Mouse (Mus musculus) myocyte (in vitro differentiated cells): Measurements from ENCODE around the gene Nudt21. TPM values are rescaled to one million over a fixed set of nuclear protein-coding genes. Genes with fewer than 3 reads are reported as not detected.

Experiments used
- H3K27me3 ChIP-seq: one replicate; pipeline ENCODE4 v1.6.1; 2011; ENCODE audit not compliant: control insufficient read depth, insufficient read depth, insufficient read length
- H3K36me3 ChIP-seq: one replicate; pipeline ENCODE4 v1.6.1; 2011; ENCODE audit not compliant: control insufficient read depth, insufficient read depth
- H3K4me2 ChIP-seq: one replicate; pipeline ENCODE4 v1.6.1; 2011; ENCODE audit warnings: low read depth, control low read depth
- H3K4me3 ChIP-seq: one replicate; pipeline ENCODE4 v1.5.1; 2011; ENCODE audit warnings: mild to moderate bottlenecking, control low read depth, moderate library complexity
- H3K79me2 ChIP-seq: one replicate; pipeline ENCODE4 v1.6.1; 2011; ENCODE audit not compliant: control insufficient read depth, insufficient read depth
- H3ac ChIP-seq: one replicate; pipeline ENCODE4 v1.6.1; 2011; ENCODE audit not compliant: control insufficient read depth, insufficient read length
- POLR2A ChIP-seq: IDR thresholded peaks from one replicate; pipeline ENCODE4 v1.6.1; 2011; ENCODE audit warnings: low read depth, mild to moderate bottlenecking, control low read depth, moderate library complexity; ENCODE audit not compliant: insufficient read length
- POLR2AphosphoS2 ChIP-seq: IDR thresholded peaks from one replicate; pipeline ENCODE4 v1.6.1; 2011; ENCODE audit warnings: low read depth, control low read depth; ENCODE audit not compliant: insufficient read length
- TCF3 ChIP-seq: IDR thresholded peaks from one replicate; pipeline ENCODE4 v1.6.1; 2011; ENCODE audit warnings: low read depth, control low read depth; ENCODE audit not compliant: insufficient read length
- polyA plus RNA-seq: library from polyadenylated mRNA; unstranded; fragments of >200 nt; fragmentation: generic; extraction: Trizol; gene quantifications from one replicate; pipeline ENCODE4 v1.2.1, GENCODE M21; 2012; ENCODE audit warnings: missing spikeins

Nudt21 gene
- polyA plus RNA-seq, 1 experiment = 88.6 TPM

GRCm38 (mm10) chr8:93968293-93968692 is 68.5 kb downstream of the Nudt21 start:
- no peak overlapping the region for H3K4me2 ChIP-seq
- H3K4me3 ChIP-seq = no peak overlapping the region
- H3ac ChIP-seq = no peak overlapping the region
- H3K27me3 ChIP-seq = no peaks in the 10 kb centered on the region
- peak; percentile 73 for TF ChIP-seq POLR2AphosphoS2
- TF ChIP-seq POLR2A = no peak
- TF ChIP-seq TCF3 = no peak
- H3K79me2 ChIP-seq = no peaks in the 10 kb centered on the region
- peaks cover 10% of the 10 kb centered on the region for H3K36me3 ChIP-seq

Other genes starting within 250 kb of the Nudt21 start
- gene Gnao1, start 227.1 kb downstream of the Nudt21 start, polyA plus RNA-seq = 31.8 TPM
- 111 TPM for gene Amfr, start 24.2 kb downstream of the Nudt21 start, polyA plus RNA-seq
- 15.6 TPM for gene Ogfod1, start 167 bp upstream of the Nudt21 start, polyA plus RNA-seq
- gene Bbs2, start 61.9 kb upstream of the Nudt21 start, polyA plus RNA-seq = 11.2 TPM
- not detected for gene Mt4, start 100.2 kb upstream of the Nudt21 start, polyA plus RNA-seq
- gene Mt3, start 115.6 kb upstream of the Nudt21 start, polyA plus RNA-seq = 0.32 TPM
- gene Mt2, start 135.6 kb upstream of the Nudt21 start, polyA plus RNA-seq = 699 TPM
- gene Mt1, start 142.1 kb upstream of the Nudt21 start, polyA plus RNA-seq = 1,165 TPM
- 38.1 TPM for gene Nup93, start 177.5 kb upstream of the Nudt21 start, polyA plus RNA-seq